Mouse (Mus musculus): ENCODE results near the gene Tbl1xr1. TPM values are rescaled to one million over a fixed set of nuclear protein-coding genes. Genes with fewer than 3 reads are reported as not detected.

Gene Tbl1xr1
- total and polyA plus RNA-seq, 3 experiments: 33.9 to 185 (median 45.6) TPM

DNA sequence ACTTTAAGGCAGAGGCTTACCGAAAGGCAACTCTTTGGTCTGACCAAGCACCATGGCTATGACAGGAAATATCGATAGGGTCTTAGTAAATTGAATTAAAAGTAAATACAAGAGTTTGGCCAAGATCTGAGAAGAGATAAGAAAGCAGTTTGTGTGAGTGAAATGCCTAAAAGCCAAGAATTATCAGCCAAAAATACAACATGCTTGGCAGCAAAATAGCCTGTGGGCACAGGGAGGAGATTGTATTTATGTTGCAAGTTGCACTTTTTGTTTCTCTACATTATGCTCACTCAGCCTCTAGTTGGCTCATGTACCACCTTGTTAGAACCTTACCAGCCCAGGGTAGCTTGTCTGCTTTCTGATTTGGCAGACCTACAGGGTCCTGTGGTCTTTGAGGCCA lies 91.4 kb downstream of the Tbl1xr1 start:
- Histone ChIP-seq H3K9me3 (replicated peaks; ENCODE audit: insufficient read depth, low read length) (no peaks in the 10 kb centered on the region), H3K27me3 (ENCODE audit: control insufficient read depth in 1 of 2, insufficient read depth in 2 of 2, low read length in 2 of 2) (no peaks in the 10 kb centered on the region), H3K27ac (ENCODE audit: control insufficient read depth, low read depth, low read length) (no peak overlapping the region), H3K4me3 (ENCODE audit: control insufficient read depth in 1 of 2, insufficient read depth in 1 of 2, low read depth in 2 of 2, low read length in 2 of 2) (no peak overlapping the region), H3K4me1 (ENCODE audit: control insufficient read depth in 1 of 2, insufficient read depth in 2 of 2, low read length in 2 of 2) (peaks cover 3 to 6% of the 10 kb centered on the region in 2 experiments; a peak in 3 of 4 replicates), H3K9ac (ENCODE audit: control insufficient read depth, low read depth, low read length, poor library complexity, severe bottlenecking) (no peak overlapping the region), H3K79me2 (ENCODE audit: control insufficient read depth, insufficient read depth, low read length, poor library complexity) (peaks cover 18% of the 10 kb centered on the region), H3K36me3 (ENCODE audit: control insufficient read depth in 1 of 2, insufficient read depth in 2 of 2, low read length in 2 of 2) (peaks cover 4 to 10% of the 10 kb centered on the region in 2 experiments; a peak in 3 of 4 replicates)
- no peak for TF ChIP-seq MAZ (IDR thresholded peaks at IDR 0.05; ENCODE audit: low read depth, low read length)
- no peak for TF ChIP-seq MYC (IDR thresholded peaks at IDR 0.05; ENCODE audit: low read depth, low read length)
- no peak for TF ChIP-seq BHLHE40 (IDR thresholded peaks at IDR 0.05; ENCODE audit: borderline replicate concordance, low read depth, low read length)
- TF ChIP-seq MYB (IDR thresholded peaks at IDR 0.05; ENCODE audit: low read depth, low read length): no peak
- TF ChIP-seq ZKSCAN1 (IDR thresholded peaks at IDR 0.05; ENCODE audit: low read depth, low read length): no peak
- TF ChIP-seq ELF1 (IDR thresholded peaks at IDR 0.05; ENCODE audit: low read depth, low read length): no peak
- no peak for TF ChIP-seq CHD2 (IDR thresholded peaks at IDR 0.05; ENCODE audit: low read length)
- no peak for TF ChIP-seq KAT2A (conservative IDR thresholded peaks at IDR 0.05; ENCODE audit: low read depth, low read length)
- TF ChIP-seq SIN3A (IDR thresholded peaks at IDR 0.05; ENCODE audit: low read length): no peak
- TF ChIP-seq ZMIZ1 (IDR thresholded peaks at IDR 0.05; ENCODE audit: low read depth, low read length): no peak
- TF ChIP-seq TBP (IDR thresholded peaks at IDR 0.05; ENCODE audit: low read depth, low read length): no peak
- TF ChIP-seq USF2 (IDR thresholded peaks at IDR 0.05; ENCODE audit: borderline replicate concordance in 1 of 2, insufficient read depth in 1 of 2, low read depth in 1 of 2, low read length in 2 of 2): no peak
- no peak for TF ChIP-seq CHD1 (IDR thresholded peaks at IDR 0.05; ENCODE audit: low read depth, low read length)
- TF ChIP-seq NRF1 (IDR thresholded peaks at IDR 0.05; ENCODE audit: insufficient read depth, low read depth, low read length, poor library complexity, severe bottlenecking): no peak
- no peak for TF ChIP-seq ETS1 (IDR thresholded peaks at IDR 0.05; ENCODE audit: low read depth, low read length)
- no peak for TF ChIP-seq USF1 (IDR thresholded peaks at IDR 0.05; ENCODE audit: low read depth, low read length)
- TF ChIP-seq POLR2AphosphoS5 (IDR thresholded peaks at IDR 0.05; ENCODE audit: borderline replicate concordance, low read depth, low read length): no peak
- no peak for DNase-seq (ENCODE audit: low read depth, low spot score)

DNA sequence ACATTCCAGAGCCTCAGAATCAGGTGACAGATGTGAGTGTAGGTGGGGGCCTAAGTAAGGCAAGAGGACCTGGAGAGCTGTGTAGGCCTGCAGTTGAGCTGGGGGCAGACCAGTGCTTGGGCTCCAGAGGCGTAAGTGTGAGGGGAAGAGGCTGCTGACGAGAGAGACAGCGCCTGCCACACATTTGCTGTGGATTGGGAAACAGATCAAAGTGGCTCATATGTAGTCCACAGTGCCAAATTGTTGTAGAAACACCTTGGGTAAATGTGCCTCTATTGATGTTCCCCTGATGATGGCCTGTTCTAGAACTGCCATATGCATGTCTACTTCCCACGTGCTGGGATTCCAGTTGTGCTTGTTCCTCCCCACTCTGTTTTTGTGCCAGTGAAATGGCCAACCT lies 92.0 kb downstream of the Tbl1xr1 start:
- H3K4me1 ChIP-seq (ENCODE audit: control insufficient read depth in 1 of 2, insufficient read depth in 2 of 2, low read length in 2 of 2): peaks cover 3 to 9% of the 10 kb centered on the region in 2 experiments; a peak in 3 of 4 replicates
- H3K79me2 ChIP-seq (ENCODE audit: control insufficient read depth, insufficient read depth, low read length, poor library complexity): peaks cover 18% of the 10 kb centered on the region
- no peak for DNase-seq (ENCODE audit: low read depth, low spot score)
- H3K27me3 ChIP-seq (ENCODE audit: control insufficient read depth in 1 of 2, insufficient read depth in 2 of 2, low read length in 2 of 2): no peaks in the 10 kb centered on the region
- H3K27ac ChIP-seq (ENCODE audit: control insufficient read depth, low read depth, low read length): no peak overlapping the region
- H3K9me3 ChIP-seq (replicated peaks; ENCODE audit: insufficient read depth, low read length): no peaks in the 10 kb centered on the region
- H3K9ac ChIP-seq (ENCODE audit: control insufficient read depth, low read depth, low read length, poor library complexity, severe bottlenecking): no peak overlapping the region
- TF ChIP-seq USF2 (IDR thresholded peaks at IDR 0.05; ENCODE audit: borderline replicate concordance in 1 of 2, insufficient read depth in 1 of 2, low read depth in 1 of 2, low read length in 2 of 2): no peak
- TF ChIP-seq NELFE (IDR thresholded peaks at IDR 0.05; ENCODE audit: low read depth, low read length): no peak
- no peak for TF ChIP-seq NRF1 (IDR thresholded peaks at IDR 0.05; ENCODE audit: insufficient read depth, low read depth, low read length, poor library complexity, severe bottlenecking)
- no peak for TF ChIP-seq ZNF384 (IDR thresholded peaks at IDR 0.05; ENCODE audit: low read depth, low read length)
- no peak for TF ChIP-seq POLR2A (IDR thresholded peaks at IDR 0.05; ENCODE audit: control insufficient read depth in 1 of 2, insufficient read depth in 1 of 2, low read depth in 1 of 2, low read length in 2 of 2, poor library complexity in 1 of 2)
- TF ChIP-seq CTCF (IDR thresholded peaks at IDR 0.05 in 2 of 3, conservative IDR thresholded peaks at IDR 0.05 in 1 of 3; ENCODE audit: control insufficient read depth in 1 of 3, insufficient read depth in 1 of 3, low read depth in 2 of 3, low read length in 3 of 3, poor library complexity in 1 of 3, severe bottlenecking in 1 of 3): no peak
- TF ChIP-seq ELF1 (IDR thresholded peaks at IDR 0.05; ENCODE audit: low read depth, low read length): no peak
- TF ChIP-seq GATA1 (IDR thresholded peaks at IDR 0.05; ENCODE audit: low read depth, low read length): no peak
- no peak for TF ChIP-seq ZMIZ1 (IDR thresholded peaks at IDR 0.05; ENCODE audit: low read depth, low read length)
- TF ChIP-seq SMC3 (IDR thresholded peaks at IDR 0.05; ENCODE audit: low read depth, low read length): no peak
- no peak for TF ChIP-seq SIN3A (IDR thresholded peaks at IDR 0.05; ENCODE audit: low read length)
- no peak for TF ChIP-seq TCF12 (IDR thresholded peaks at IDR 0.05; ENCODE audit: low read depth, low read length)
- TF ChIP-seq BHLHE40 (IDR thresholded peaks at IDR 0.05; ENCODE audit: borderline replicate concordance, low read depth, low read length): no peak
- no peak overlapping the region for H3K4me3 ChIP-seq (ENCODE audit: control insufficient read depth in 1 of 2, insufficient read depth in 1 of 2, low read depth in 2 of 2, low read length in 2 of 2)
- peaks cover 4 to 15% of the 10 kb centered on the region in 2 experiments; a peak in 3 of 4 replicates for H3K36me3 ChIP-seq (ENCODE audit: control insufficient read depth in 1 of 2, insufficient read depth in 2 of 2, low read length in 2 of 2)
